Mouse (Mus musculus): ENCODE data around the gene Lasp1. TPM values are rescaled to one million over a fixed set of nuclear protein-coding genes. Genes with fewer than 3 reads are reported as not detected.

Lasp1 gene
- total RNA-seq, 1 experiment from 2014 or later: 220 TPM

GRCm38 (mm10) chr11:97818003-97818402 is 19.2 kb downstream of the Lasp1 start:
- ATAC-seq (replicated peaks in 1 of 2; ENCODE audit: insufficient read depth in 1 of 2, low FRiP score in 2 of 2, low TSS enrichment in 1 of 2, low read depth in 1 of 2, poor library complexity in 2 of 2, severe bottlenecking in 2 of 2): no peak

- no peak for ATAC-seq (replicated peaks in 1 of 2; ENCODE audit: insufficient read depth in 1 of 2, low FRiP score in 2 of 2, low TSS enrichment in 1 of 2, low read depth in 1 of 2, poor library complexity in 2 of 2, severe bottlenecking in 2 of 2)
Measured at GRCm38 (mm10) chr11:97818571-97818970, 19.8 kb downstream of the Lasp1 start.

GRCm38 (mm10) chr11:97819102-97819501 is 20.3 kb downstream of the Lasp1 start:
- ATAC-seq (replicated peaks in 1 of 2; ENCODE audit: insufficient read depth in 1 of 2, low FRiP score in 2 of 2, low TSS enrichment in 1 of 2, low read depth in 1 of 2, poor library complexity in 2 of 2, severe bottlenecking in 2 of 2): no peak

DNA sequence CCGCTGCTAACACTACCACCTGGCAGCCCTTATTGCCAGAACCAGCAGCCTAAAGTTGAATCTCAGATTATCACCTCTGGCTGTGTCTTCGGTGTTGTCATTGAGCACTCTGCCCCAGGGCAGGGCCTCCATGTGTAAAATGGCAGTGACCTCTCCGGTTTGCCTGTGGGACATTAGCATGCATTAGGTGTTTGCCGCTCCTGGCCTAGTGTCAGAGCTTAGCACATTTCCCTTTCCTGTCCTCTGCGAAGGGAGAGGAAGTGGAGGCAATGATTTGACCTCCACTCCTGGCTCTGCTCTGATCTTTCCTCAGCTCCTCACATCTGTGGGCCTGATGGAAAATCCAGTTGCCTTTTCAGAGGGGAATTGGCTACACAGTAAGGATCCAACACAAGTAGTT is 21.1 kb downstream of the Lasp1 start:
- no peak for ATAC-seq (replicated peaks in 1 of 2; ENCODE audit: insufficient read depth in 1 of 2, low FRiP score in 2 of 2, low TSS enrichment in 1 of 2, low read depth in 1 of 2, poor library complexity in 2 of 2, severe bottlenecking in 2 of 2)

DNA sequence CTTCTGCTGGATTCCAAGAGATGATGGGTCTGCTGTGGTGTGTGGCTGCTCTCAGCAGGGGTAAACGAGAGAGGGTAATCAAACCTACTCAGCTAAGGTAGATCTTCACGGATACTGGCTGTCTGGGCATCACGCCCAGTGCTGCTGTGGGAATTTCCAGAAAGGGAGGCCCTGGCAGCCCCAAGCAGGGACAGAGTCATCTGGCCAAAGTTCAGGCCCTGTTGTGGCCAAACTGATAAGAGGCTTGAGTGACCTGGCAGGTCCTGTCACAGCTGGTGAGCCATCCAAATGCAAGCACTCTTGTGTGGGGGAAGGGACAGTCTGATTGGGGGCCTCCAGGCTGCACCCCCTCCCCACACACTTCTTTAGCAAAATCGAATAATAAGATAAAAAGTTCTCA is 22.0 kb downstream of the Lasp1 start:
- ATAC-seq (replicated peaks in 1 of 2; ENCODE audit: insufficient read depth in 1 of 2, low FRiP score in 2 of 2, low TSS enrichment in 1 of 2, low read depth in 1 of 2, poor library complexity in 2 of 2, severe bottlenecking in 2 of 2): no peak

DNA sequence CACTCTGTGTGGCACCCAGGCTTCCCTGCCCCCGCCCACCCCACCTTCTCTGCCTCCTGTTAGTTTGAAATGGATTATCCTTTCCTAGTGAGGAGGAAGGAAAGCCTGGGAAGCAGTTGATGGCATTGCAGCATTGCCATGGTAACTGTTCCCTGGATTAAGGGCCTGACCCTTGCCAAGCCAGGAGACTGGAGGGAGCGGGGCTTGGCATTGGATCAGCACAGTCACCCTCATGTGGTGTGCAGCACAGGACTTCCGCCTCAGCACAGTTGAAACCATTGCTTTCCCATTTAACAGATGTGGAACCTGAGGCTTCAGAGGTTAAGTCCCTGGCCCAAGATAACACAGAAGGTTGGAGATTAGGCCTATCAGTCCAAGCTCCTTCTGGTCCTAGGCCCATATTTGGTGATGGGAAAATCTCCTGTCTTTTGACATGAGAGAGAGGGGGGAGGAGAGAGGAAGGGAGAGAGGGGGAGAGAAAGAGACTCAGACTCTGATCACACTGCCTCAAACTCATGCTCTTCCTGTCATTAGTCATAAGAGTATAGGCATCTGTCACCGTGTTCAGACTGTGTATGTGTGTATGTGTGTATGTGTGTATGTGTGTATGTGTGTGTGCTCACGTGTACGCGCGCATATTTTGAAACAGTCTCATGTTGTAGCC is 22.7 kb downstream of the Lasp1 start:
- no peak for ATAC-seq (replicated peaks in 1 of 2; ENCODE audit: insufficient read depth in 1 of 2, low FRiP score in 2 of 2, low TSS enrichment in 1 of 2, low read depth in 1 of 2, poor library complexity in 2 of 2, severe bottlenecking in 2 of 2)

- no peak for ATAC-seq (replicated peaks in 1 of 2; ENCODE audit: insufficient read depth in 1 of 2, low FRiP score in 2 of 2, low TSS enrichment in 1 of 2, low read depth in 1 of 2, poor library complexity in 2 of 2, severe bottlenecking in 2 of 2)
Measured at GRCm38 (mm10) chr11:97822840-97823603, 24.2 kb downstream of the Lasp1 start.

DNA sequence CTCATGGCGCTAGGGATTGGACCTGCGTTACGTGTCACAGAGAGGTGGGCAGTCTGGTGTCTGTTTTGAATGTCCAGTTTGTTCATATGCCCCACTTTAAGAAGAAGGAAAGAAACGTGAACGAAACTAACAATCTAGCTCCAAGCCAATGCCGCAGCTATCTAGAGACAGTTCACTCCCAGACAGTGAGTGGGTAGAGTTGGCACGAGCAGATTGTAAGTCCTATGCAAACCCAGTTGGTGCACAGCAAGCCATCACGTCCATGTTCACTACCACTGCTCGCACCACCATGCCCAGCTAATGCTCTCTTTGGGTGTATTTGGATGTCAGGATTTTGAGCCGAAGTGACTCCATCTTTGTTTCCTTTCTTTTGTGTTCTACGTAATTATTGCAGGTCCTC is 25.4 kb downstream of the Lasp1 start:
- no peak for ATAC-seq (replicated peaks in 1 of 2; ENCODE audit: insufficient read depth in 1 of 2, low FRiP score in 2 of 2, low TSS enrichment in 1 of 2, low read depth in 1 of 2, poor library complexity in 2 of 2, severe bottlenecking in 2 of 2)

GRCm38 (mm10) chr11:97824895-97825294 is 26.1 kb downstream of the Lasp1 start:
- no peak for ATAC-seq (replicated peaks in 1 of 2; ENCODE audit: insufficient read depth in 1 of 2, low FRiP score in 2 of 2, low TSS enrichment in 1 of 2, low read depth in 1 of 2, poor library complexity in 2 of 2, severe bottlenecking in 2 of 2)

DNA sequence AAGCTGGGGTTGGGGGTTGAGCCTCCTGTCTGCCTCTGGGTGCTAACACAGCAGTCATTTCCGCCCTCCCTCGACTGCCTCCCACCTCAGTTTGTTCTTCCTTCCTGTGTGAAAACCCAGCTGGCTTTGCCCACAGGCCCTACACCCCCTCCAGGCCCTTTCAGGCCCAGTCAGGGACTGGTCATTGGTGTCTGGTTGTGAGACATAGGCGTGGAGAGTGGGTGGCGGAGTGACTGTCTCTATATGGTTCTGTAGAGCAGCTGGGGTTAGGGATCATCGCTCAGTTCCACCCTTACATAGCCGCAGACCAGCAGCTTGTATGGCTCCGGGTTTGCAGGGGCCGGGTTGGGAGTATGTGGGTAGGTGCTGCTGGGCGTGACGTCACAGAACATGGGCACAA is 26.5 kb downstream of the Lasp1 start:
- 0 out of 4 replicates have a peak, but pooled peaks of 1 of the 2 experiments have one; percentile 19 for ATAC-seq (replicated peaks in 1 of 2; ENCODE audit: insufficient read depth in 1 of 2, low FRiP score in 2 of 2, low TSS enrichment in 1 of 2, low read depth in 1 of 2, poor library complexity in 2 of 2, severe bottlenecking in 2 of 2)

- ATAC-seq (replicated peaks in 1 of 2; ENCODE audit: insufficient read depth in 1 of 2, low FRiP score in 2 of 2, low TSS enrichment in 1 of 2, low read depth in 1 of 2, poor library complexity in 2 of 2, severe bottlenecking in 2 of 2): no peak
Measured at GRCm38 (mm10) chr11:97825971-97826370, 27.2 kb downstream of the Lasp1 start.

GRCm38 (mm10) chr11:97826414-97826813 is 27.6 kb downstream of the Lasp1 start:
- ATAC-seq (replicated peaks in 1 of 2; ENCODE audit: insufficient read depth in 1 of 2, low FRiP score in 2 of 2, low TSS enrichment in 1 of 2, low read depth in 1 of 2, poor library complexity in 2 of 2, severe bottlenecking in 2 of 2): peak in 1 of 2 experiments; percentile 30; a peak in 2 of 4 replicates

DNA sequence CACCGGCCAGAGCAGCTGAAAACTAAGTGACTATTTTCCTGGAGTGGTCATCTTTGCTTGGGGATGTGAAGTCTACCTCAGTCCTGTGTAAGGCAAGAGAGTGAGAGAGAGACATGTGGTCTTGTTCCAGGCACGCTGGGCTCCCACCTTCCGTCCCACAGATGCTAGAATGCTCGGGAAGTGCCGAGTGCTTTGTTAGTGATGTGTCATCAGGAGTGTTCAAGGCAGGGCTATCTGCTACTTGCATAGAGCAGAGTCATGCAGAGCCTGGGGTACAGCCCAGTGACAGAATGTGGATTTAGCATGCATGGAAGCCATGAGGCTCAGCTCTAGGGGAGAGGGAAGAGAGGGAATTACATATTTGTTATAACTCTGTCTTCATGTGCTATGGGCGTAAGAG is 28.9 kb downstream of the Lasp1 start:
- ATAC-seq (replicated peaks in 1 of 2; ENCODE audit: insufficient read depth in 1 of 2, low FRiP score in 2 of 2, low TSS enrichment in 1 of 2, low read depth in 1 of 2, poor library complexity in 2 of 2, severe bottlenecking in 2 of 2): no peak

DNA sequence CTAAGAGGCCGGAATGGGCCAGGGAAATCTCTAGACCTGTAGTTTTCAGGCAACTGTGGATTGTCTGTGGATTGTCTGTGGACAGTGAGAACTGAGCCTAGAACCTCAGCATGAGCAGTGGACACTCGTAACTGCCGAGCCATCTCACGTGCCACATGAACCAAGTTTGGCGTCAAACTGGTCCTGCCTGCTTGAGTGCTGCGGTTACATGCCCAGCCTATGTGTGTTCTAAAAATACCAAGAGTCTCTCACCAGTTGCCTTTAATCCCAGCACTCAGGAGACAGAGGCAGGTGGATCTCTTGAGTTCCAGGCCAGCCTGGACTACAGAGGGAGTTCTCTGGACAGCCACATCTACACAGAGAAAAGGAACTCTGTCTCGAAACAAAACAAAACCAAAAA is 30.6 kb downstream of the Lasp1 start:
- no peak for ATAC-seq (replicated peaks in 1 of 2; ENCODE audit: insufficient read depth in 1 of 2, low FRiP score in 2 of 2, low TSS enrichment in 1 of 2, low read depth in 1 of 2, poor library complexity in 2 of 2, severe bottlenecking in 2 of 2)

DNA sequence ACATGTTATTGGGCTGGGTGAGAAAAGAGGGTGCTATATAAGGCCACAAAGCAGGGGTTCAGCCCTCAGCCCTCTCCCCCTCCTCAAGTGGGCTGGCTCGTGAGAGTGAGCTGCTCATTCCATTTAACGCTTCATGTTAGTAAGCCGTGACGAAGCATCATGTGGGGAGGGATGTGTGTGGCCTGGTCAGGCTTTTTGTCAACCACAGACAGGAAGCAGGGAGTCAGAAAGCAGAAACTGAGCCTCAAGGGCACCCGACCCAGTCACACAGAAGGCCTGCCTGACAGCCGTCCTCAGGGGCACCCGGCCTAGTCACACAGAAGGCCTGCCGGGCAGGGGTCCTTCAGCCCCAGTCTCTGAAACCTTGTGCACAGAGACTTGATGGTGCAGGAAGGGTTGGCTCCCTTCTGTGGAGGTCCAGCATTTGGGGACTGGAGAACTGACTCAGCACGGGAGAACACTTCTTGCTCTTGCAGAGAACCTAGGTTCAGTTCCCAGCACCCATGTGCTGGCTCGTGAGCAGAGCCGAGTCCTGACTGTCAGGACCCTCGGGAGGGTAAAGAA is 31.2 kb downstream of the Lasp1 start:
- peak; percentile 78 to 88 for ATAC-seq (replicated peaks in 1 of 2; ENCODE audit: insufficient read depth in 1 of 2, low FRiP score in 2 of 2, low TSS enrichment in 1 of 2, low read depth in 1 of 2, poor library complexity in 2 of 2, severe bottlenecking in 2 of 2)

- peak; percentile 23 to 28; a peak in 1 of 4 replicates for ATAC-seq (replicated peaks in 1 of 2; ENCODE audit: insufficient read depth in 1 of 2, low FRiP score in 2 of 2, low TSS enrichment in 1 of 2, low read depth in 1 of 2, poor library complexity in 2 of 2, severe bottlenecking in 2 of 2)
Measured at GRCm38 (mm10) chr11:97830501-97830900, 31.7 kb downstream of the Lasp1 start.

DNA sequence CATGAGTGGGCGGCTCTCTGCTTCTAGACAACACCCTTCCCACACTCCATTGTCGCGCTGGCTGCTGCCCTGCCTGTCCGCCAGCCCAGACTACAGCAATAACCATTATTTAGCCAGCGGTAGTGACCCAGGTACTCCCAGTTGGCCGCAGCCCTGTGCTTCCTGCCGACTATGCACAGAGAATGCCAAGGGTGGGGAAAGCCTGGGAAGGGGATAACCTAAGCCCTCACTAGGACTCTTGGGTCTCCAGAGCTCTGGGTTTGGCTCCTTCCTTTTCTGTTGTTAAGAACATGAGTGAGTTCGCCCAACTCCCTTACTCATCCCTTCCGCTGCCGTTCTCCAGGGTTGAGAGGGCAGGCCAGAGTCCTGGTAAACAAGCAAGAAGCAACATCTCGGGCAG is 33.2 kb downstream of the Lasp1 start:
- ATAC-seq (replicated peaks in 1 of 2; ENCODE audit: insufficient read depth in 1 of 2, low FRiP score in 2 of 2, low TSS enrichment in 1 of 2, low read depth in 1 of 2, poor library complexity in 2 of 2, severe bottlenecking in 2 of 2): no peak

- ATAC-seq (replicated peaks in 1 of 2; ENCODE audit: insufficient read depth in 1 of 2, low FRiP score in 2 of 2, low TSS enrichment in 1 of 2, low read depth in 1 of 2, poor library complexity in 2 of 2, severe bottlenecking in 2 of 2): no peak
Measured at GRCm38 (mm10) chr11:97833352-97833751, 34.6 kb downstream of the Lasp1 start.
